Mouse (Mus musculus) WW6 (cell line): ENCODE measurements around the gene Hdac6.
"Not testable (repeated sequence)": the region's sequence is repeated elsewhere in the genome, so short reads cannot be mapped to it uniquely, and the experiment has no call there.

Source experiments
- DNase-seq: peaks from one replicate; pipeline ENCODE4 v3.0.0-alpha.2; 2013; ENCODE audit warnings: low read depth, low spot score

The Hdac6 gene

DNA sequence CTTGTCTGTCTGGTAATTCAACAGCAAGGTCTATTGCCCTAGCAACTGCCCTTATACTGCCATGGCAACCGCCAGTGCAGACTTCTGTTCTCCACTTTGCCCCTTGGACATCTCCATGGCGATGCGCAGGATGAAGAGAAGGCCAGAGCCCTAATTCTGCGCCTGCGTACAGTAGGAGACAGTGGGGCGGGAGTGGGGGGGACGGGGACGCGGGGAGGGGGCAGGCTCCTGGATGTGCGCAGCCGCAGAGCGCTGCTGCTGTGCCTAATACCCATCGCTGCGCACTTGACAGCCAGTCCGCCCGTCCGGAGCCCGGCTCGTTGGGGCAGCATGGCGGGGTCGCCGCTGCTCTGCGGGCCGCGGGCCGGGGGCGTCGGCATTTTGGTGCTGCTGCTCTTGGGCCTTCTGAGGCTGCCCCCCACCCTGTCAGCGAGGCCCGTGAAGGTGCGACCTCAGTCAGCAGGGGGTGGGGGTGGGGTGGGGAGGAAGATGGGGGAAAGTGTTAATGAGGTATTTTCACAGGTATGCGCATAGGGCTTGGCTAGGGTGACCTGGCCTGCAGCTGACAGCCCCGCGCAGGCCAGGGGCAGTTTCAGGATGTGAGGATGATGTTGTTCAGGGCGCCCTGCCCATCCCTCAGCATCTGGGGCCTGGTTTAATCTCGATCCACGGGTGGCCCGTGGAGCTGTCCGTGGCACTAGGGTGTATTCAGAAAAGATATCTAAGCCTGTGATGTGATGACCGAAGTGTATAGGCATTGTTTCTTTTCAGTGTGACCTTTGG lies 27.9 kb downstream of the Hdac6 start, which contains the start of gene Pcsk1n:
Gene Pcsk1n (plus strand): TSS at position 222 of the 783 bp plus-strand sequence.
- no peak for DNase-seq

DNA sequence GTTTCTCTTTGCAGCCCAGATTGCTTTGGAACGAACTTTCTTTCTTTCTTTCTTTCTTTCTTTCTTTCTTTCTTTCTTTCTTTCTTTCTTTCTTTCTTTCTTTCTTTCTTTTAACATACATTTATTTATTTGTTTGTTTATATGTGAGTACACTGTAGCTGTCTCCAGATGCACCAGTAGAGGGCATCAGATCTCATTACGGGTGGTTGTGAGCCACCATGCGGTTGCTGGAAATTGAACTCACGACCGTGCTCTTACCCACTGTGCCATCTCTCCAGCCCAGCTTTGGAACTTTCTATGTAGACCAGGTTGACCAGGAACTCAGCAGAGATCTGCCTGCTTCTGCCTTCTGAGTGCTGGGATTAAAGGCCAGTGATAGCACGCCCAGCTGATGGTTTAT lies 29.7 kb downstream of the Hdac6 start:
- DNase-seq: not testable (repeated sequence)

DNA sequence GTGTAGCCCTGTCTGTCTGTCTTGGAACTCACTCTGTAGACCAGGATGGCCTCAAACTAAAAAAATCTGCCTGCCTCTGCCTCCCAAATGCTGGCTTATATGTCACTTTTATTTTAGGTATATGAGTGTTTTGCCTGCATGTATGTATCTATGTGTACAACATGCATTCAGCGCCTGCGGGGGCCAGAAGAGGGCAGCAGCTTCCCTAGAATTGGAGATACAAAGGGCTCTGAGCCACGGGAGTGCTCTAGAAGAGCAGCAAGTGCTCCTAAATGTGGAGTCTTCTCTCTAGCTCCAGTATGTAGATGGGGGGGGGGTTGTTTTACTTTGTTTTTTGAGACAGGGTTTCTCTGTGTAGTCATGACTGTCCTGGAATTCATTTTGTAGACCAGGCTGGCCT lies 32.0 kb downstream of the Hdac6 start:
- not testable (repeated sequence) for DNase-seq

DNA sequence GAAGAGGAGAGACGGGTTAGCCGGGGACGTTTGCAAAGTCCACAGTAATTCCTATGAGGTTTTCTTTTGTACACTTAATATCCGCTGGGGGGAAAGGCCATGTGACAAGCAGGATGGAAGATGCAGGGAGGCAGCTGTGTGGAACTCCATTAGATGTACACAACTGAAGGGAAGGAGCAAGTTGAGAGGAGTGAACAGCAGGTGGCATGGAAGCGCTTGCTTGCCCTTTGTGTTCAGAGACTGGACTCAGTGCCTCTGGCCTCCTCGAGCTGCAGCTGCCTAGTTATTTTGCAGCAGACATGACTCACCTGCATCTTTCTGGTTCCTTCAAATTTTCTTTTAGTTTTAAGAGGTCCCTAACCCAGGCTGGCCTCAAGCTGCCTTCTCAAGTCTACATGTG lies 37.2 kb downstream of the Hdac6 start:
- no peak for DNase-seq

DNA sequence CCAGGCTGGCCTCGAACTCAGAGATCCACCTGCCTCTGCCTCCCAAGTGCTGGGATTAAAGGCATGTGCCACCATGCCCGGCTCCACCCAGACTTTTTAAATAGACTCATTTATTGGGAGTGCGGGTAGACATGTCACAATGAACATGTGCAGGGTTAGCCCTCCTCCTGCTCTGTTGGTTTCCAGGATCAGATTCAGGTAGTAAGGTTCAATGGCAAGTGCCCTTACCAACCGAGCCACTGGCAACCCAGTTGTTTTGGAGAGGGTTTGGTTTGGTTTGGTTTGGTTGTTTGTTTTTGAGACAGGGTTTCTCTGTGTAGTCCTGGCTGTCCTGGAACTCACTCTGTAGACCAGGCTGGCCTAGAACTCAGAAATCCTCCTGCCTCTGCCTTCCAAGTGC lies 38.4 kb downstream of the Hdac6 start, which contains the start of gene Gm10490:
Gene Gm10490 (plus strand): TSS at position 301 of the 400 bp plus-strand sequence.
- DNase-seq: not testable (repeated sequence)

DNA sequence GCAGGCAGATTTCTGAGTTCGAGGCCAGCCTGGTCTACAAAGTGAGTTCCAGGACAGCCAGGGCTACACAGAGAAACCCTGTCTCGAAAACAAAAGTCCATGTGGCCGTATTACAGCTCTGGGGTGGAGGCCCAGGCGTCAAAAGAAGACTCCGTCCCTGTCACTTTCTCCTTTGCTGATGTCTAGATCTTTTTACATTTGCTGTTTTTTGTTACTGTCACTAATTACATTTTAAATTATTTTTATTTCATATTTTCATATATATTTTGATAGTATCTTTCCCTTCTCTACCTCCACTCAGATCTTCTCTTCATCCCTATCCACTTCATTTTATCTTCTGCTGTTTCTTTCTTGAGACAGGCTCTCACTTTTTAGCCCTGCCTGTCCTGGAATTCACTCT lies 40.0 kb downstream of the Hdac6 start, which contains the start of gene Gm10491:
Gene Gm10491 (minus strand): TSS at position 101 of the 400 bp plus-strand sequence.
- DNase-seq: no peak

DNA sequence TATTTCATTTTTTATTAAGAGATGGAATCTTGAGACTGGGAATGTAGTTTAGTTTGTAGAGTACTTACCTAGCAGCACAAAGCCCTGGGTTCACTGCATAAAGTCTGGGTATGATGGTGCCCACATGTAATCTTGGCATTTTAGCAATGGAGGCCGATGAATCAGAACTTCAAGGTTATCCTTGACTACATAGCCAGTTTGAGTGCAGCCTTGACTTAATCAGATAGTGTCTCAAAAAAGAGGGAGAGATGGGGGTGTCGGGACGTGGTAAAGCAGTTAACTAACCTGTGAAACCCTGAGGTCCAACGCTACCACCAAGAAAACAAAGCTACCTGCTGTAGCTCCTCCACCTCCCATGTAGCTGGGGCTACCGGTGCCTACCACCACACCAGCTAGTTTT lies 43.2 kb downstream of the Hdac6 start:
- DNase-seq: no peak

DNA sequence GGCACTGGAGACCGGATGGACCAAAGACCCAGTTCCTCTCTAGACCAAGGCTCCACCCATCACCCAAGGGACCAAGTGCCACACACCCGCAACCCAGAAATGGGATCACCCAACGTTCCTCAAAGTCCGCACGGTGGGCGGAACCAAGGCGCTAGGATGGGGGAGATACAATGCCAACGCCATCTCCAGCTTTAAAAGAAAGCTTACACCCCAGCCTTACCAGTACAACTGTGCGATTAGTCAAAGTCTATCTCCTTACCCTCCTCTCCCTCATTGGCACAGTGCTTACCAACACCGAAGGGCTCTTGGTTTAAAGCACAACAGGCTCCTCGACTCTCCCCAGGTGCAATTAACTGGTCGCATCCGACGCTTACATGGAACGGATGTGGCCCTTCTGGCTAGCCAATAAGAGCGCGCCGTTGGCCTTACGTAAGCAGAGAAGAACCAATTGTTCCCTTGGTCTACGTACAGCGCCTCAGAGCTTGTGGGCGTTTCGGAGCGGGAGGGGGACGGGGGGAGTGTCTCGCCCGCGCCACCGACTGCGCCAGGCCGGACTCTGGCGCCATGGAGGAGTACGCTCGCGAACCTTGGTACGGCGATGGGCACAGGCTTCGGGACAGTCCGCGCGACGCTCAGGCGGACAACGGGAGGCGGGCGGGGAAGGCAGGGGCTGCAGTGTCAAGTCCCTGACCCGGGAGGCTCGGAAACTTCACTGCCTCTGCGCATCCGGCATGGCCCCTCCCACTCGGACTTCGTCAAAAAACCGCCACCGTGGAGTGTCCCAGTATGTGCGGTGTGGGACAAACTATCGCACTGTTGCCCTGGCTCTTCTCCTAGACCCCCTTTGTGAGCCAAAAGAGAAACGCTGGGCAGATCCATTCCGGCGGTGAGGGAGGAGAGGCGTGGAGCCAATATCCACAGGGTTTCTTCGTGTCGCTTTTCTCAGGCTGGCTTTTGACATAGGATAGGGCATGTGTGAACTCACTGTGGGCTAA lies 48.5 kb downstream of the Hdac6 start, which contains the start of the genes Pqbp1 and Timm17b:
Gene Pqbp1 (minus strand): TSS at position 390 of the 995 bp plus-strand sequence.
Gene Timm17b (plus strand): TSS at position 478 of the 995 bp plus-strand sequence.
- DNase-seq: peak; percentile 72

DNA sequence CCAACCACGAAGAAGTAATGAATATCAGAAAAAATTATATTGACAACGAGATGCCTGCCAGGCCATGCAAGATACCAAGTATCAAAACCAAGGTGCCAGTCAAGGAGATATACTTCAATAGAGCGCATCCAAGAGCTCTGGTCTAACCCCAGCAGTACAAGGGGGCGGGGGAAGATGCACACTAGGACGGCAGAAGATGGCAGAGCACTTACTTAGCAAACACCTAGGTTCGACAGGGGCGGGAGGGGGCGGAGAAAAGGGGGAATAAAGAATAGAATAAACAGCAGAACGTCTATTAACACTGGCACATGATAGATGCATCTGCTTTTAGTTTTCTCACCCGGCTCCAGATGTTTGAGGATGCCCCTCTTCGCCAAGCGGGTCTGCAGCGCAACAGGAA lies 49.5 kb downstream of the Hdac6 start:
- no peak for DNase-seq

DNA sequence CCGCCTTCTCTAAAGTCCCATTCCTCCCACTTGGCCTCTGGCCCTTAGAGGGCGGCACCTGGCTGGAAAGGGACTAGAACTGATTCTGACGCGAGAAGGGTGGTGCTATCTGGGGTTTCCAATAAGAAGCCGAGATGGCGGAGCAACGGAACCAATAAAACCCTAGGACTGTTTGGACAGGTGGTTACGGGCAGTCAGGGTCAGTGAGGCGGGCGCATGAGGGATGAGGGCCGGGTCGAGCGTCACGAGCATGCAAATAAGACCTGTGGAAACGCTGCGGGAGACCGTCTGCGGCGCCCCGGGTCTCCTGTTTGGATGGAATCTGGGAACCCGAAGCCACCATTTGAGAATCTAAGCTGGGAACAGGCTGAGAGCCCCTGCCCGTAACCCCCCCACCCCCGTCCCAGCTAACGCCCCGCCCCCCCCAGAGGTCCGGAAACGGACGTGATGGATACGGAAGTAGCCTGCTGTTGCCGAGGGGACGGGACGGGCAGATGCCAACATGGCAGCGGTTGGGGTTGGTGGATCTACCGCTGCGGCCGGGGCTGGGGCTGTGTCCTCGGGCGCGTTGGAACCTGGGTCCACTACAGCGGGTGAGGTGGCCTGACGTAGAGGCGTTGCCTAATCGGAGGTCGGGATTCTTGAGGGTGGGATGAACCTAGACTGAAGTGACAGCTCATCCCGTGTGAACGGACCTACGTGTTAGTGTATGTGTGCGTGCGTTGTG lies 63.7 kb downstream of the Hdac6 start, which contains the start of gene Slc35a2:
Gene Slc35a2 (plus strand): TSS at position 188 of the 727 bp plus-strand sequence.
- DNase-seq: peak; percentile 59
